Mouse (Mus musculus): ENCODE results near the gene 3110082I17Rik.

Gene 3110082I17Rik

DNA sequence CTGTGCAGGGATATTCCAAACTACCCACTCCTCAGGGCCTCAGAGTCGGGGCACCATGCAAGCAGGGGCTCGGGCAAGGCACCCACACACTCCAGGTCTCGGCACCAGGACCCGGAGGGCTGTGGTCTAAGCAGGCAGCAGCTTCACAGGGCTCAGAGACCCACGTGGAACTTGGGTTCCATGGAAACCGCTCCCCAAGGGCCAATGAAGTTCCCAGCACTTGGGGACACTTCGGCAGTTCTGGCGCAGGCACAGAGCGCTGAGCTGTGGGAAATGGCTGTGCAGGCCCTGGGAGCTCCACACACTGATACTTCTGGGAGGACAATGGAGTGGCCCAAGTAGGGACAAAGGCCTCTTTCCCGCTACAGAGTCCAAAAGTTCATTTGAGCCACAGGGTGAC lies 7.3 kb downstream of the 3110082I17Rik start:
- in situ Hi-C loops (cut with MboI, MseI), result no loop called here

DNA sequence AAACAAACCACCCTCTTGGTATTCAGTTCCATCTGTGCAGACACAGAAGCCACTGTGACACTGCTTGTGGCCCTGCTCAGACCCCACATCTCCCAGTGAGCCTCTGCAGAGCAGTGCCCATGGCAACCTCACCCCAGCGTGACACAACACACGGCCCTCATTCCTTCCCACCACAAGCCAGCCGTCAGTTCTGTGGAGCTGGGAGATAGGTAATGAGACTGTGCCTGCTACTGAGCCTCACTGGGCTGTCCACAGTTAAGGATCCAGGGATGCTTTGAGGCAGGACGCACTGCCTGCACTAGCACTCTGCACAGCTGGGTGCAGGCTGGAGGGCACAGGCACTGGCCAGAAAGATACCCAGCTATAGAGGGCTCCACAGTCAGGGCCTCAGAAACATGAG lies 10.4 kb downstream of the 3110082I17Rik start:
- in situ Hi-C loops (cut with MboI, MseI), result loop anchor here (25.0 kb wide), 1 partner anchor 588 kb away; no protein-coding TSS in a partner anchor

DNA sequence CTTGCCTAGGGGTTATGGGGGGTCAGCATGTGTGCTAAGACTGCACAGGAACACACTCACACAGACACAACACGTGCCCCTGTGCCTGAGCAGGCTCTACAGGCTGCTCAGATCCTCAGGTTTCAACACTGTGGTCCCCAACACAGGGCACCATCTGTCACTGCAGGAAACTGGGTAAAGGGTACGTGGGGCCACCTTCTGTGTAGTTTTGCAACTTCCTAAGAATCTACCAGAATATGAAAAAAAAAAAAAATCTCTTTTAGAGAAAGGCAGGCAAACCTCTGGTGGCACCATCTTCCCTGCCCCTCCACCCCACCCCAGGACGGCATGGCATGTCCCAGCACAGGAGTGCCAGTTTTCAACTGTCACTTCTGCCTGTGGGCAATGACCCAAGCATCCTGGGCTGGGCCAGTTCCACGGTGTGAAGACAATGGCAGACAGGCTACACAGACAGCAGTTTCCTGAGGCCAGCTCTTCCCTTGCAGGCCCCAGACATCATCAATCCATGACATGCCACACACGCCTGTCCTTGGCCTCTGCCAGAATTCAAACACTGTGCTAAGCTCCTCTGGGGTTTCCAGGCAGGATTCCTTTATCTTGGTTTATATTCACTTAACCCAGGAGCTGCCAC lies 11.1 kb downstream of the 3110082I17Rik start:
- in situ Hi-C loops (cut with MboI, MseI), result loop anchor here (25.0 kb wide), 1 partner anchor 587 kb away; no protein-coding TSS in a partner anchor

DNA sequence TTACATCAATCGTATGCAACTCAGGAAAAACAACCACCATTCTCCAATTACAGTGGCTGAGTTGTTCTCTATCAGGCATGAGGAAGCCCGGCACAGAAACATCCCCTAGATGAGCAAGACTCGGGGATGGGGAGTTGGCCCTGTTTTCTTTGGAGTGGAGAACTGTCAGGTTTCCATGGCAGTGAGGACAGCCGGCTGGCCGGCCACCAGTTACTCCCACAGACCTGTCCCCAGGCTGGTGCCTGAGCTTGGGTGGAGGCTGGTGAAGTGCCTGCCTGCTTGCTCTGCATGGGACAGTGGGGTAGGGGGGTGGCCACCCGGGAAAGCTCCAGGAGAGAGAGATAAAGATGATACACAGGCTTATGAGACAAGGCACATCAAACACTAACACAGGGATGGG lies 12.3 kb downstream of the 3110082I17Rik start:
- in situ Hi-C loops (cut with MboI, MseI), result loop anchor here (25.0 kb wide), 1 partner anchor 586 kb away; no protein-coding TSS in a partner anchor

DNA sequence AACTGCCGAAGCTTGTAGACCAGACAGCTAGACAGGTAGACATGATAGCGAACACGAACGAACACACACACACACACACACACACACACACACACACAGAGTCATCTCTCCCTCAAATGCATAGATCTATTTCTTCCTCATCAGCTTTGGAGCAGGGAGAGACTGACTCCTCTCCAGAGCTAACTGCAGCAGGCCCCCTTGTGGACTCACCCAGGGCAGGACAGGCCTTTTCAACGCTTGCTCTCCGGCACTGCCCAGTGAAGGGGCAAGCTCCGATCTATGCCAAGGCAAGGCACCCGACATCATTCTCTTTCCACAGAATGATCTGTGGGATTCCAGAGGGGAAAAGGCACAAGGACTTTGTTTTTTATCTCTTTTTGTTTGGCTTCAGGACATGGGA lies 15.1 kb downstream of the 3110082I17Rik start:
- in situ Hi-C loops (cut with MboI, MseI), result loop anchor here (25.0 kb wide), 1 partner anchor 583 kb away; no protein-coding TSS in a partner anchor

DNA sequence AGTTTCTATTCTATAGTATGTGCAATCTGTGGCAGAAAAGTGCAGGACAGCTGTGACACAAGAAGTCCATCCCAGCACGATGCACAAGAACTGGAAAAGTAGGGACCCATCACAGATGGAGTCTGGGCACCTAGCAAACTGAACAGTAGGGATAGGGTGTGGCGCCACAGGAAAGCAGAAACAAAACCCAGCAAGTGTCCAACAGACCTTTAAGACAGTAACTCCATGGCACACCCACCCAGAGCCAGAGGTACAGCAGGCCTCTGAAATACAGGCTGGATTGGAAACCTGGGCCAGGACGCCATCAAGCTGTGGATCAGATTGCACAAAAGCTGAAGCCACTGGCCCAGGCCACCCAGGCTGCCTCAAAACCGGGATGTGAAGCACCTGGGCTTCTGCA lies 17.4 kb downstream of the 3110082I17Rik start:
- in situ Hi-C loops (cut with MboI, MseI), result loop anchor here (25.0 kb wide), 1 partner anchor 581 kb away; no protein-coding TSS in a partner anchor

DNA sequence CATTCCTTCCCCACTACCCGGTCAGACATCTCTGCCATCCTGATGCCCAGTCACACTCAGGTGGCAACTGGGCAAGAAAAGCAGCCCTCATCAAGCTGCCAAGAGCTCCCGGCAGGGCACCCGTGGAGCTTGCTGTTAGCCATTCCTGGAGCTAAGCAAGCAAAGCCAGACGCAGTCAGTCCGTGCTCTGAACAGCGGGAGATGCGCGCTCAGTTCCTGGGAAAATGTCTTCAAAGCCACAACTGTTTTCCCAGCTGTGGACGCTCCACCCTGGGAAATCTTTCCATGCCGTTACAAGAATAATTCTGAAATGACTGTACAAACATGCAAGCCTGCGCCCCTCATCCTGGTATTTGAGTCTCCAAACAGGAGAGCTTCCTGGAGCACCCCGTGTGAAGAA lies 17.9 kb downstream of the 3110082I17Rik start:
- in situ Hi-C loops (cut with MboI, MseI), result loop anchor here (25.0 kb wide), 1 partner anchor 580 kb away; no protein-coding TSS in a partner anchor

DNA sequence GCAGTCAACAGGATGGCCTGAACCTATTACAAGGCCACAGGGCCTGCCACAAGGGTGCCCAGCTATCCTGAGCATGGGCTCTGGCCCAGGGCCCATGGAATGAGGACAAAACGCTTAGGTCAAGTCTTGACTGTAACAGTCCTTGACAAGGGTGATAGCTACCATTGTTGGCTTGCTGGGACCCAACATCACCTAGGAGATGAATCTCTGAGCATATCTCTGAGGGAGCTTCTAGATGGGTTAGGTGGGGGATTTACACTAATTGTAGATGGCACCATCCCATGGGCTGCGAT lies 18.7 kb downstream of the 3110082I17Rik start:
- in situ Hi-C loops (cut with MboI, MseI), result loop anchor here (25.0 kb wide), 1 partner anchor 579 kb away; no protein-coding TSS in a partner anchor

DNA sequence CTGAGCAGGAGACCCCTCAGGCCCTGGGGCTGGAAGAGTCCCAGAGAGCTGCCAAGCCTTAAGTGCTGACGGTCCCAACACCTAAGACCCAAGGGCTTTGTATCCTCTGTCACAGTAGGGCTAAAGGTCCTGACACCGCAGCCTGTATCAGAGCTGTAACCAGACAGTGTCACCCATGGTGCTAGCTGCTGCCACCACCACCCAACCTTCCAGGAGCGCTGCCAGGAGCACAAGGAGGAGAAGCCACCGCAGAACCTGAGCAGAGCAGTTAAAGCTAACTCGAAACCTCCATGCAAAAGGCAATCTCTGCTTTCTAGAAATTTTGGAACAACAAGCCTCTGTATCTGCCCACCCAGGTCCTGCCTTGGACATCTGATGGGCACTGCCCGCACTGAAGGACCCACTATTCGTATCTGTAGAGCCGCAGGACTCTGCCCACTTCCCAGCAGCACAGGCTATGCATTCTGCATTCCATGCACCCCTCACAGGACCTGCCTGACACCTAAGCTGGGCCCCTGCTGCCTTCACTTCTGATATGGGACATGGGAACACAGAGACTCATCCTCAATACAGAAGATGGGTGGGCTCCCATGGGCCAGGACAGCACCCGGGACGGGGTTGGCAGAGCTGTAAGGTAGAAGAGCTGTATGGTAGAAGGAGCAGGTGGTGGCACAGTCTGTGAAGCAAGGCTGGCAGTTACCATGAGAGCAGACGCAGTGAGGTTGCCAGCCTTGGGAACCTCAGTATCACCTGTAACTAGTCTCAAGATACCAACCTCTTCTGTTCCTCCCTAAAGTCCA lies 19.2 kb downstream of the 3110082I17Rik start:
- in situ Hi-C loops (cut with MboI, MseI), result loop anchor here (25.0 kb wide), 1 partner anchor 579 kb away; no protein-coding TSS in a partner anchor

DNA sequence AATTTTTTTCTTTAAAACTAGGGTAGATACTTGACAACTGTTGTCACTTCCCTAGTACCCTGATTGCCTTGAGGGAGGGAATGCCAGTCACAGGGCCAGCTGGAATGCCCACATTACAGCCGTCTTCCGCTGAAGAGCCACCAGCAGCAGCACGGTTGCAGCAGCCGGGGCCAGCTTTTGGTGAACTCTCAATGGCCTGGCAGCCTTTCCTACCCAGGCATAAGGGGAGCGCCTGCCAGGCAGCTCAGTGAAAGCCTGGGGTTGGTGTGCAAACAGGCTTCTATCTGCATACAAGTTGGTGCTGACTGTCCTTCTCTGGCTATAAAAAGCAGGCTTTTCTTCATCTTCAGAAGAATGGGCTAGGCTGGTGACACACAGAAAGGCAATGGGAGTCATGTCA lies 19.9 kb downstream of the 3110082I17Rik start:
- in situ Hi-C loops (cut with MboI, MseI), result loop anchor here (25.0 kb wide), 1 partner anchor 578 kb away; no protein-coding TSS in a partner anchor

DNA sequence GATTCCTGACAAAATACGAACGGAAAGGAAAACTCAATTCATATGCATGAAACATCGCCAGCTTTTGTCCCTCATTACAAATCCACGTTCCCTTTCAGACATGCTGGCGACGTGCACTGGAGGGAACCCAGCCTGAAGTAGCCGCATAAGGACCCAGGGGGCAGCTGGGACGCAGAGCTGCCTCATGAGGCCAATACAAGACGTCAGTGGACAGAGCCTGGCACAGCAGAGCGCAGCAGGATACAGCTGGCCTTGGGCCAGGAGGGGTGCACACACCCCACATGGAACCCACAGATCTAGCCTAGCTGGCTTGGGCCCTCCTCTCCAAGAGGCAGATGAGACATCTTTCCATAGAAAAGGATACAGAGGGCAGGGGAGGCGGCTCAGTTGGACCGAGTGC lies 21.9 kb downstream of the 3110082I17Rik start:
- in situ Hi-C loops (cut with MboI, MseI), result loop anchor here (25.0 kb wide), 1 partner anchor 576 kb away; no protein-coding TSS in a partner anchor

DNA sequence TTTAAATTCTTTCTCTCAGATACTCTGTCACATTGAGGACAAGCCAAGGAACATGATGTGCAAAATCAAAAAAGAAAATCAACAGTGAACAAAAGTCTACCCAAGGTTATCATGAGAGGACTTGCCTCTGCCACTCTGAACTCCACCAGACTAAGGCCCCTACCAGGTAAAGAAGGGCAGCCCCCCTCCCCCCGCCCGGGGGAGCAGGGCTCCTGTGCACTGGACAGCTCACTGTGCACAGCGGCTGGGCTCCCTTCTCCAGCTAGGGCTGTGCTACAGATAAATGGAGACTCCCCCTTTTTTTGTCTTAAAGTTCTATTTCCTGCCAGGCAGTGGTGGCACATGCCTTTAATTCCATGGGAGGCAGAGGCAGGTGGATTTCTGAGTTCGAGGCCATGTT lies 22.6 kb downstream of the 3110082I17Rik start:
- in situ Hi-C loops (cut with MboI, MseI), result loop anchor here (25.0 kb wide), 1 partner anchor 575 kb away; no protein-coding TSS in a partner anchor

DNA sequence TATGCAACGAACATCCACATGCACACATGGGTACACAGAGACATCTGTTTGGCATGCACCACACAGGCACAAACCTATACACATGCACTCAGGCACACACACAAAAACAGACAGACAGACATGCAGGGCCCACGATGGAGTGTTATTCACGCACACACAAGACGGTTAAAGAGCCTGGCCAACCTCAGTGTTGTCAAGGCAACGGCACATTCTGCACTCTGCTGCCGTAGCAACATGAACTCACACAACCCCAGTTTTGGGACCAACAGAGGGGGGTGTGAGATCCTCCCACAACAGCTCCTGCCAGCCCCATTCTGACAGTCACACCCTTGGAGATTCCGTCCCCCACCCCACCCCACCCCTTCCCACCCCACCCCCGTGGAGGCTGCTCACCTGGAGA lies 25.4 kb downstream of the 3110082I17Rik start:
- in situ Hi-C loops (cut with MboI, MseI), result loop anchor here (25.0 kb wide), 1 partner anchor 573 kb away; no protein-coding TSS in a partner anchor

DNA sequence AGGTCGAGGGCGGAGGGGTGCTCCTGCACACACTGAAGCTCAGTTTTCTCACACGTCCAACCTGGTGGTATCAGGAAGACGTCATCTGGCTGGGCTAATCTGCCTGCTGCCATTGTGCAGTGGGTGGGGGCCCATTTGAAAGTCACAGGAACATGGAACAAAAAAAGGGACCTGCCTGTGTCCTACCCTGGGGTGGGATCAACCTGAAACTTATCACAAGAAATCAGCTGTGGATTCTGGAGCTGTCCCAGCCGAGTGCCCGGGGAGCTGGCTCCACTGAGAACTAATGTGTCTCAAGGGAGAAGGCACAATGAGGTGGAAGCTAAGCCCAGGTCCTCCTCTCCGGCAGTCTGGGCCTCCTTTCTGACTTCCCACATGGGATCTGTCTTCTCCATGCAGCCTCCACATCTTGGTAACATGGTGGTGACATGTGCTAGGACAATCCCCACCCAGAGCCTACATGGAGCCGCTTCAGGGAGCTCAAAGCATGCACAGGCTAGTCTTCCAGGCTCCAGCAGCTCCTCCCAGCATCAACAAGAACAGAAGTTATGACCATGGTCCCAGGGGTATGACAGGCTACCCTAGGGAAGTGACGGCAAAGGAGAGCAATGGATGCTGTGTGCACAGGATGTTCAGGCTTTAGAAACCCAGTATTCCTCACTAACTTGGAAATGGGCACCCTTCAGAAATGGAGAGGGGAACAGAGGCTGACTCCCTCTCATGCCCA lies 26.3 kb downstream of the 3110082I17Rik start:
- in situ Hi-C loops (cut with MboI, MseI), result loop anchor here (25.0 kb wide), 1 partner anchor 572 kb away; no protein-coding TSS in a partner anchor

DNA sequence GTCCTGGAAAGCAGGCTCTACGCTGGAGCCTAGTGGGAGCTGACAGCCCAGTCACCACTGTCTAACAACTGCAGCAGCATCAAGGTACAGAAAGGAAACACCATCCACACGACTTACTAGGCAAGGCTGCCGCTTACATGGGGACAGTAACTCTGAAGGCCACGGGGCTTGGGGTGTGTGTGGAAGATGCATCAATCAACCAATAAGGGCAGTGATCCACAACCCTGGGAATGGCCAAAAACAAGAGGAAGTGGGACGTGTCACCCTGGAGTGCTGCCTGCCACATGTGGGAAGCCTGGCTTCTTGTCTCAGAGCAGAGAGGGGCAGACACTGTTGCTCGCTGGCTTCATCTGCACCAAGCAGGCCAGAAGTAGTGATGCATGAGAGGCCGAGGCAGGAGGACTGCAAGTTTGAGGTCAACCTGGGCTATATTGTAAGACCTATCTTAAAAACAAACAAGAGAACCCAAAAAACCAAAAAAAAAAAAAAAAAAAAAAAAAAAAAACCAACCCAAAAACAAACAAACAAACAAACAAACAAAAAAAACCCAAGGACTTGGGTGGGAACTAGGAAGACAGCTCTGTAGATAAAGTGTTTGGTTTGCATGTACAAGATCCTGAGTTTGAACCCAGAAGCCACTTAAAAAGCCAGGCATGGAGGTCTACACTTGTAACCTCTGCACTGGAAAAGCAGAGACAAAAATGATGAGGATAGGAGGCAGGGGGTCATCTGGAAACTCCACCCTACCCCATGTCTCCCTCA lies 27.4 kb downstream of the 3110082I17Rik start:
- in situ Hi-C loops (cut with MboI, MseI), result loop anchor here (25.0 kb wide), 1 partner anchor 571 kb away; no protein-coding TSS in a partner anchor

DNA sequence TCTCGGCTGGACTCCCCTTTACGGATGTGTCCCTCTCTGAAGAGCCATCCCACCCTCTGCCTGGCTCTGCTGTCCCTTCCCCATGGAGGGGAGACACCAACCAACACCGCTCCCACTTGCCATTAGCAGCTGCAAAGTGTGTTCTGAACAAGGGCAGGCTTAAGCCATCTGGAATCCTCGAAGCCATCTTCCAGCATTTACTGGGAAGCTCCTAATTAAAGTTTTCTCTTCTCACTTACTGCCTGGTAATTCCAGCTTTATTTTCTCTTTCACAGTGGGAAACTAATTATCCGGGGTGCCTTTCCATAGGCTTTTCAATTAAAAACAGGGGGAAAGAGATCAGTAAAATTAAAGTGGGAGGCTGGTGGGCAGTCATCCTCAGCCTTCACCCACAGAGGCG lies 28.0 kb downstream of the 3110082I17Rik start:
- in situ Hi-C loops (cut with MboI, MseI), result loop anchor here (25.0 kb wide), 1 partner anchor 570 kb away; no protein-coding TSS in a partner anchor

DNA sequence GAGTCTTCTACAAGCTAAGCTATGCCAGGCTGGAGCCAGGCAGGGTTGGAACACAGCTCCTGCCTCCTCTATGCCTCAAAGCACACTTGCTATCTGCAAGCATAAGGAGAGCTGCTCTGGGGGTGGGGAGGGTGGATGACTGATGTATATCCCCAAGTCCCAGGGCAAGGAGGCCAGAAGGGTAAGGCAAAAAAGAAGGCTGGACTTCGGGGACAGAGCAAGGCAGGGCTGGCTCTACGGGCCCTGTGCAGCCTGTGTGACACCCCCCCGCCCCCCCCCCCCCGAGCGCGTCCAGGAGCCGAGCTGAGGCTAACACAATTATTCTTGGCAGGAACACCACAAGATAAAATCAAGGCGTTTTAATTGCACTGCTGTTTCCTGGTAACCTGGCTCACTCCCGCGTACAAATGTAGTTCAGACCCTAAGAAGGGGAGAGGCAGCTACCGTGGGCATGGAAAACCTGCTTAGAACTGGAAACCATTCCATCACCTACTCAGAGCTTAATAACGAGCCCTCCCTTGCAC lies 30.4 kb downstream of the 3110082I17Rik start:
- in situ Hi-C loops (cut with MboI, MseI), result loop anchor here (25.0 kb wide), 1 partner anchor 568 kb away; no protein-coding TSS in a partner anchor

DNA sequence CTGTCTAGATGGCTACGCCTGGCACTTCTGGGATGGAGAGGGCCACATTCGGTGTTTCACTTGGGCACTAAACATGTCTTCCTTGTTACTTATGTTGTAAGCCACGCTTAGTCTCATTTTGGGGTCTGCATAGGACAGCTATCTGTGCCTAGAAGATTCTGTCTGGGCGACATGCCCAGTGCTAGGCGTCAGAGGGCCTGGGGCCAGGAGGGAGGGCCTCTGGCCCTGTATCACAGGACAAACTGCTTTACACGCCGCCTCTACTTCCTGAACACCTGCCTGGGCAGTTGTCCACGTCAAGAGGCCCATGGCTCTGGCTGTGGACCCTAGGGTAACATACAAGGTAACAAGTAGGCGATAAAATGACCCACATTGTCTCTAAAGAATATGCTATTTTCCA lies 32.3 kb downstream of the 3110082I17Rik start:
- in situ Hi-C loops (cut with MboI, MseI), result loop anchor here (25.0 kb wide), 1 partner anchor 566 kb away; no protein-coding TSS in a partner anchor

DNA sequence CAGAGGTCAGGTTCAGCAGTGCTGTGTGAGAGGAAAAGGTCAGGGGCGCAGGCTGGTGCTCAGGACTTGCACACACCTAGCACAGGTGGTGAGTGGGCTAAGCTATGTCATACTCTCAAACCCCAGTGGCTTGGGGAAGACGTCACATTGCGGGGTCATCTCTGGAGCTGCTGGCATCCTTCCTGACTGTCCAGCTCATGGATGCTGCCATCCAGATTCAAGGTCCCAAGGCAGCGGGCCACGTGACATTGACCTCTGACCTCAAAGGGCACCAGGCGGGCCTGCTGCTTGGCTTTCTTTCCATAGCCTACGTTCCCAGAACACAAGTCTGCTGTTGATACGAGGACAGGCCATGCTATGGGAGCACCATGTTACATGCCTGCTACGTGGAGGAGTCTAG lies 33.3 kb downstream of the 3110082I17Rik start:
- in situ Hi-C loops (cut with MboI, MseI), result loop anchor here (25.0 kb wide), 1 partner anchor 565 kb away; no protein-coding TSS in a partner anchor

DNA sequence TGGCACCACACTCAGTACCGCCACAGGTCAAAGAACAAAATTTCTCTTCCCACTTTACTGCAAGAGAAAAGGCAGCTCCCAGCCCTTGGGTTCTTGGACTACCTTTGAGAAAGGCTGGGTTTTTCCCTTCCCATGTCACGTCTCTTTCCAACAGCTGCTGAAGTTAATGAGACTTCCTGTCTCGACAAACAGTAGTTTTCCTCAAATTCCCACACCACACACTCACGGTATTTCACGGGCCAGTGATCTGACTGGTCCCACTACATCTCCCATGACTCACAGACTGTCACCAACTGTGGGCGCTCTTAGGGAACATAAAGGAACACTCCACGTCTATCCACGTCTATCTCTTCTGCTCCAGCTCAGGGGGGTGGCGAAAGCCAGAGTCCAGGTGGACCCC lies 35.1 kb downstream of the 3110082I17Rik start:
- in situ Hi-C loops (cut with MboI, MseI), result loop anchor here (25.0 kb wide), 1 partner anchor 563 kb away; no protein-coding TSS in a partner anchor

All from T-helper 1 cell (primary cell).